ENCODE assay signal across 8 mouse cellular contexts in genomic region chr7:140035456-140035855, GRCm38 (mm10). TPM values are rescaled to one million over a fixed set of nuclear protein-coding genes. Genes with fewer than 3 reads are reported as not detected.
DNase-seq lines count a peak whose midpoint lies in the region; ATAC-seq and TF ChIP-seq lines count a peak whose summit lies in the region.

No protein-coding gene starts in this region.

- TF ChIP-seq CTCF in ES-Bruce4 (IDR thresholded peaks at IDR 0.05; ENCODE audit: low read depth, low read length), result no peak
- TF ChIP-seq CTCF in forebrain, postnatal 0 days (IDR thresholded peaks at IDR 0.05; ENCODE audit: low read depth), result no peak
- TF ChIP-seq CTCF in liver, postnatal 0 days (IDR thresholded peaks at IDR 0.05; ENCODE audit: low read depth), result no peak

- peak overlapping the region; percentile 91 for H3K9ac ChIP-seq in heart, embryonic 12.5 days
- peak overlapping the region; percentile 76 for H3K9ac ChIP-seq in ES-Bruce4 (ENCODE audit: low read depth, poor library complexity, severe bottlenecking)
- peak overlapping the region; percentile 93 for H3K9ac ChIP-seq in forebrain, postnatal 0 days
- H3K9ac ChIP-seq in liver, postnatal 0 days (replicated peaks), result peak overlapping the region; percentile 83

- 27% methylated on average over 7 of the region's 7 CpGs for WGBS in heart, embryonic 12.5 days
- 19% methylated on average over 7 of the region's 7 CpGs for WGBS in forebrain, postnatal 0 days
- 17% methylated on average over 7 of the region's 7 CpGs for WGBS in liver, postnatal 0 days (ENCODE audit: insufficient replicate concordance)

- peaks cover 44% of the 10 kb centered on the region for H3K36me3 ChIP-seq in heart, embryonic 12.5 days
- 0 out of 2 replicates have a peak, but pooled peaks cover 7% of the 10 kb centered on the region for H3K36me3 ChIP-seq in ES-Bruce4 (ENCODE audit: control insufficient read depth, insufficient read depth, low read length, poor library complexity, severe bottlenecking)
- peaks cover 34% of the 10 kb centered on the region for H3K36me3 ChIP-seq in forebrain, postnatal 0 days (ENCODE audit: insufficient read depth)
- peaks cover 32% of the 10 kb centered on the region for H3K36me3 ChIP-seq in liver, postnatal 0 days (replicated peaks; ENCODE audit: insufficient read depth, low read length)

- peak overlapping the region; percentile 81 for H3K4me2 ChIP-seq in heart, embryonic 12.5 days
- peak overlapping the region; percentile 89 for H3K4me2 ChIP-seq in forebrain, postnatal 0 days (ENCODE audit: low read depth)
- H3K4me2 ChIP-seq in liver, postnatal 0 days (ENCODE audit: low read depth, low read length), result peak overlapping the region; percentile 82

- no peak for TF ChIP-seq EP300 in ES-Bruce4 (IDR thresholded peaks at IDR 0.05; ENCODE audit: insufficient read depth, low read depth, low read length)
- no peak for TF ChIP-seq EP300 in liver, postnatal 0 days (IDR thresholded peaks at IDR 0.05; ENCODE audit: low read depth)

- ATAC-seq in heart, embryonic 12.5 days (ENCODE audit: insufficient number of reproducible peaks, low FRiP score), result no peak
- no peak for ATAC-seq in forebrain, postnatal 0 days
- ATAC-seq in liver, postnatal 0 days, result no peak

- DNase-seq in heart, postnatal 36 days, result no peak
- no peak for DNase-seq in forebrain, postnatal 0 days
- no peak for DNase-seq in liver, postnatal 0 days
- DNase-seq in thymus, postnatal 0 days (ENCODE audit: low spot score), result no peak
- no peak for DNase-seq in cerebellum, postnatal 36 days
- no peak for DNase-seq in natural killer cell, adult 2 months (ENCODE audit: low spot score in 2 of 2)

- H3K9me3 ChIP-seq in heart, embryonic 12.5 days (replicated peaks), result no peaks in the 10 kb centered on the region
- no peaks in the 10 kb centered on the region for H3K9me3 ChIP-seq in ES-Bruce4 (replicated peaks; ENCODE audit: control insufficient read depth, insufficient read depth, low read length, poor library complexity, severe bottlenecking)
- no peaks in the 10 kb centered on the region for H3K9me3 ChIP-seq in forebrain, postnatal 0 days (ENCODE audit: low read length)
- no peaks in the 10 kb centered on the region for H3K9me3 ChIP-seq in liver, postnatal 0 days (ENCODE audit: low read length)

- H3K4me3 ChIP-seq in heart, embryonic 12.5 days, result peak overlapping the region; percentile 73
- peak overlapping the region; percentile 77 for H3K4me3 ChIP-seq in ES-Bruce4 (ENCODE audit: low read depth, low read length)
- peak overlapping the region; percentile 89 for H3K4me3 ChIP-seq in forebrain, postnatal 0 days (ENCODE audit: low read depth, low read length)
- H3K4me3 ChIP-seq in liver, postnatal 0 days (ENCODE audit: low read depth, low read length), result peak overlapping the region; percentile 75

- TF ChIP-seq POLR2A in ES-Bruce4 (IDR thresholded peaks at IDR 0.05; ENCODE audit: insufficient read depth, low read length), result no peak

- H3K4me1 ChIP-seq in heart, embryonic 12.5 days (replicated peaks), result peaks cover 19% of the 10 kb centered on the region
- no peaks in the 10 kb centered on the region for H3K4me1 ChIP-seq in ES-Bruce4 (ENCODE audit: control insufficient read depth, insufficient read depth, low read length)
- peaks cover 11% of the 10 kb centered on the region for H3K4me1 ChIP-seq in forebrain, postnatal 0 days (ENCODE audit: insufficient read depth)
- H3K4me1 ChIP-seq in liver, postnatal 0 days (ENCODE audit: insufficient read depth), result peaks cover 16% of the 10 kb centered on the region

- intact Hi-C loops in heart, postnatal 36 days (cut with DNase I), result loop anchor here (5.0 kb wide), 2 partner anchors 87 to 102 kb away; partner anchors contain the start of gene Mtg1

- no peaks in the 10 kb centered on the region for H3K27me3 ChIP-seq in heart, embryonic 12.5 days (replicated peaks)
- H3K27me3 ChIP-seq in ES-Bruce4 (ENCODE audit: control insufficient read depth, insufficient read depth, low read length, poor library complexity, severe bottlenecking), result no peaks in the 10 kb centered on the region
- H3K27me3 ChIP-seq in forebrain, postnatal 0 days (ENCODE audit: insufficient read depth, low read length), result no peaks in the 10 kb centered on the region
- H3K27me3 ChIP-seq in liver, postnatal 0 days (ENCODE audit: insufficient read depth, low read length), result no peaks in the 10 kb centered on the region

- H3K27ac ChIP-seq in heart, embryonic 12.5 days (ENCODE audit: poor library complexity, severe bottlenecking), result no peak overlapping the region
- no peak overlapping the region for H3K27ac ChIP-seq in ES-Bruce4 (ENCODE audit: insufficient read depth, low read length)
- peak overlapping the region; percentile 90 for H3K27ac ChIP-seq in forebrain, postnatal 0 days (ENCODE audit: low read depth, low read length)
- H3K27ac ChIP-seq in liver, postnatal 0 days (ENCODE audit: low read depth), result peak overlapping the region; percentile 74

RNA-seq across cellular contexts. Expression of gene Zfp511, which starts 0.7 kb away (rescaled TPM):
- polyA plus RNA-seq in heart, embryonic 12.5 days (2016; fragmentation: Nextera tagmentation; extraction: Ambion mirVana), result 30.9 and 37.1 TPM in 2 replicates
- total RNA-seq in heart, postnatal 36 days (2021), result 10 to 100 TPM; 10.1 to 12.4 TPM
- polyA plus RNA-seq in ES-Bruce4 (2011; ENCODE audit: insufficient read depth, insufficient read length, low read depth, missing spikeins), result 22.3 and 25.4 TPM in 2 replicates
- total RNA-seq in forebrain, postnatal 0 days (2014; rRNA removed), result 49.8 and 56.1 TPM in 2 replicates
- polyA plus RNA-seq in forebrain, postnatal 0 days (2015; fragmentation: Nextera tagmentation; extraction: Ambion mirVana), result 66.1 and 74.3 TPM in 2 replicates
- polyA plus RNA-seq in liver, postnatal 0 days (2015; fragmentation: Nextera tagmentation; extraction: Ambion mirVana), result 10.5 and 10.7 TPM in 2 replicates
- 38.9 and 40.3 TPM in 2 replicates for polyA plus RNA-seq in thymus, postnatal 0 days (2015; fragmentation: Nextera tagmentation; extraction: Ambion mirVana)

RNA-seq across cellular contexts. Expression of gene Tubgcp2, which starts 1.0 kb away (rescaled TPM):
- polyA plus RNA-seq in heart, embryonic 12.5 days (2016; fragmentation: Nextera tagmentation; extraction: Ambion mirVana), result 41.4 and 41.7 TPM in 2 replicates
- total RNA-seq in heart, postnatal 36 days (2021), result 10 to 100 TPM; 26.9 to 34.4 TPM
- 36.3 and 38.3 TPM in 2 replicates for polyA plus RNA-seq in ES-Bruce4 (2011; ENCODE audit: insufficient read depth, insufficient read length, low read depth, missing spikeins)
- 67.3 and 79.8 TPM in 2 replicates for total RNA-seq in forebrain, postnatal 0 days (2014; rRNA removed)
- 57.8 and 68.1 TPM in 2 replicates for polyA plus RNA-seq in forebrain, postnatal 0 days (2015; fragmentation: Nextera tagmentation; extraction: Ambion mirVana)
- 14.2 and 16.0 TPM in 2 replicates for polyA plus RNA-seq in liver, postnatal 0 days (2015; fragmentation: Nextera tagmentation; extraction: Ambion mirVana)
- polyA plus RNA-seq in thymus, postnatal 0 days (2015; fragmentation: Nextera tagmentation; extraction: Ambion mirVana), result 42.2 TPM in 2 replicates

RNA-seq across cellular contexts. Expression of gene Msx3, which starts 13.4 kb away (rescaled TPM):
- polyA plus RNA-seq in heart, embryonic 12.5 days (2016; fragmentation: Nextera tagmentation; extraction: Ambion mirVana), result not detected in 2 replicates
- not detected for total RNA-seq in heart, postnatal 36 days (2021)
- not detected in 2 replicates for polyA plus RNA-seq in ES-Bruce4 (2011; ENCODE audit: insufficient read depth, insufficient read length, low read depth, missing spikeins)
- total RNA-seq in forebrain, postnatal 0 days (2014; rRNA removed), result 0.48 and 1.2 TPM in 2 replicates
- polyA plus RNA-seq in forebrain, postnatal 0 days (2015; fragmentation: Nextera tagmentation; extraction: Ambion mirVana), result 0.53 and 1.5 TPM in 2 replicates
- not detected in 2 replicates for polyA plus RNA-seq in liver, postnatal 0 days (2015; fragmentation: Nextera tagmentation; extraction: Ambion mirVana)
- polyA plus RNA-seq in thymus, postnatal 0 days (2015; fragmentation: Nextera tagmentation; extraction: Ambion mirVana), result 0.21 and 0.25 TPM in 2 replicates

RNA-seq across cellular contexts. Expression of gene Adam8, which starts 43.1 kb away (rescaled TPM):
- polyA plus RNA-seq in heart, embryonic 12.5 days (2016; fragmentation: Nextera tagmentation; extraction: Ambion mirVana), result 0.61 and 1.0 TPM in 2 replicates
- total RNA-seq in heart, postnatal 36 days (2021), result under 1 TPM; 0.49 to 0.61 TPM
- polyA plus RNA-seq in ES-Bruce4 (2011; ENCODE audit: insufficient read depth, insufficient read length, low read depth, missing spikeins), result 9.2 and 10.6 TPM in 2 replicates
- total RNA-seq in forebrain, postnatal 0 days (2014; rRNA removed), result 2.6 and 3.4 TPM in 2 replicates
- polyA plus RNA-seq in forebrain, postnatal 0 days (2015; fragmentation: Nextera tagmentation; extraction: Ambion mirVana), result 0.47 TPM in 2 replicates
- polyA plus RNA-seq in liver, postnatal 0 days (2015; fragmentation: Nextera tagmentation; extraction: Ambion mirVana), result 1.2 and 1.8 TPM in 2 replicates
- 5.3 and 6.7 TPM in 2 replicates for polyA plus RNA-seq in thymus, postnatal 0 days (2015; fragmentation: Nextera tagmentation; extraction: Ambion mirVana)

RNA-seq across cellular contexts. Expression of gene Caly, which starts 46.9 kb away (rescaled TPM):
- polyA plus RNA-seq in heart, embryonic 12.5 days (2016; fragmentation: Nextera tagmentation; extraction: Ambion mirVana), result 0.36 and 0.59 TPM in 2 replicates
- not detected for total RNA-seq in heart, postnatal 36 days (2021)
- 0.84 and 0.91 TPM in 2 replicates for polyA plus RNA-seq in ES-Bruce4 (2011; ENCODE audit: insufficient read depth, insufficient read length, low read depth, missing spikeins)
- 259 and 284 TPM in 2 replicates for total RNA-seq in forebrain, postnatal 0 days (2014; rRNA removed)
- polyA plus RNA-seq in forebrain, postnatal 0 days (2015; fragmentation: Nextera tagmentation; extraction: Ambion mirVana), result 348 and 396 TPM in 2 replicates
- 0.29 and 0.47 TPM in 2 replicates for polyA plus RNA-seq in liver, postnatal 0 days (2015; fragmentation: Nextera tagmentation; extraction: Ambion mirVana)
- polyA plus RNA-seq in thymus, postnatal 0 days (2015; fragmentation: Nextera tagmentation; extraction: Ambion mirVana), result 0.44 and 0.52 TPM in 2 replicates

Comparison
In these comparisons a context has a peak if more than half of its experiments do, and no peak if none do; other contexts are left out.
1. H3K27ac ChIP-seq: peak in forebrain, postnatal 0 days (single experiment) and liver, postnatal 0 days (single experiment); none in heart, embryonic 12.5 days (single experiment) and ES-Bruce4 (single experiment).
2. Peak in every context shown above with its lines, with median percentiles within 50 percentile points of each other: H3K4me2 ChIP-seq, H3K4me3 ChIP-seq and H3K9ac ChIP-seq.